Mouse (Mus musculus) lung, embryonic 16.5 days (tissue): ENCODE measurements around the gene Slit3. TPM values are rescaled to one million over a fixed set of nuclear protein-coding genes. Genes with fewer than 3 reads are reported as not detected.
A peak's percentile ranks its signal among the peaks of the same experiment; 100 is the strongest.

ENCODE experiments used
- ATAC-seq: fragments of 200-750 bp; cut with Nextera tagmentation; 2 replicates; pipeline ENCODE4 v1.8.0; 2017; ENCODE audit warnings: low read depth, mild to moderate bottlenecking, moderate library complexity
- H3K27ac ChIP-seq: fragments of 300-500 bp; sonication (generic); 2 replicates; pipeline ENCODE4 v1.5.1; 2014; ENCODE audit warnings: mild to moderate bottlenecking, control low read depth, low read length
- H3K27me3 ChIP-seq: fragments of 300-500 bp; sonication (generic); 2 replicates; pipeline ENCODE4 v1.6.1; 2014; ENCODE audit warnings: low read depth, low read length, mixed read lengths; ENCODE audit not compliant: control insufficient read depth, insufficient read depth
- H3K36me3 ChIP-seq: fragments of 300-500 bp; sonication (generic); 2 replicates; pipeline ENCODE4 v1.6.1; 2014; ENCODE audit warnings: low read length; ENCODE audit not compliant: control insufficient read depth, insufficient read depth
- H3K4me1 ChIP-seq: fragments of 300-500 bp; sonication (generic); replicated peaks from 2 replicates; pipeline ENCODE4 v1.6.1; 2014; ENCODE audit warnings: low read length, mixed read lengths; ENCODE audit not compliant: control insufficient read depth, insufficient read depth
- H3K4me2 ChIP-seq: fragments of 300-500 bp; sonication (generic); 2 replicates; pipeline ENCODE4 v1.6.1; 2014; ENCODE audit warnings: low read depth, low read length, control low read depth
- H3K4me3 ChIP-seq: fragments of 300-500 bp; sonication (generic); 2 replicates; pipeline ENCODE4 v1.5.1; 2014; ENCODE audit warnings: mild to moderate bottlenecking, low read length, control low read depth
- H3K9ac ChIP-seq: fragments of 300-500 bp; sonication (generic); 2 replicates; pipeline ENCODE4 v1.6.1; 2014; ENCODE audit warnings: low read length, control low read depth
- H3K9me3 ChIP-seq: fragments of 300-500 bp; sonication (generic); 2 replicates; pipeline ENCODE4 v1.6.1; 2016; ENCODE audit warnings: low read length; ENCODE audit not compliant: control insufficient read depth
- WGBS: fragments of 180-500 bp; shearing (Covaris S2); extraction: QIAGEN DNeasy Blood & Tissue Kit; methylation state at CpG from one replicate; pipeline ENCODE4 v1.1.7; 2014; 5-methylcytosine and 5-hydroxymethylcytosine counted together
- polyA plus RNA-seq: library from polyadenylated mRNA; unstranded; fragments of >200 nt; fragmentation: Nextera tagmentation; extraction: Ambion mirVana; gene quantifications from 2 replicates; pipeline ENCODE4 v1.2.1, GENCODE M21; 2015

The Slit3 gene
- polyA plus RNA-seq, 1 experiment from 2014 or later: 9.1 TPM

GRCm38 (mm10) chr11:35583633-35584032, 462.6 kb downstream of the Slit3 start:
- no peaks in the 10 kb centered on the region; the same call in 1 of the 2 replicates for H3K4me1 ChIP-seq
- no peaks in the 10 kb centered on the region for H3K36me3 ChIP-seq
- H3K4me3 ChIP-seq: no peak overlapping the region
- H3K9ac ChIP-seq: no peak overlapping the region
- H3K4me2 ChIP-seq: no peak overlapping the region
- no peaks in the 10 kb centered on the region; the same call in 1 of the 2 replicates for H3K27me3 ChIP-seq
- ATAC-seq: no peak
- no peaks in the 10 kb centered on the region for H3K9me3 ChIP-seq
- no peak overlapping the region for H3K27ac ChIP-seq
- 90% methylated on average over 7 of the region's 7 CpGs for WGBS

DNA sequence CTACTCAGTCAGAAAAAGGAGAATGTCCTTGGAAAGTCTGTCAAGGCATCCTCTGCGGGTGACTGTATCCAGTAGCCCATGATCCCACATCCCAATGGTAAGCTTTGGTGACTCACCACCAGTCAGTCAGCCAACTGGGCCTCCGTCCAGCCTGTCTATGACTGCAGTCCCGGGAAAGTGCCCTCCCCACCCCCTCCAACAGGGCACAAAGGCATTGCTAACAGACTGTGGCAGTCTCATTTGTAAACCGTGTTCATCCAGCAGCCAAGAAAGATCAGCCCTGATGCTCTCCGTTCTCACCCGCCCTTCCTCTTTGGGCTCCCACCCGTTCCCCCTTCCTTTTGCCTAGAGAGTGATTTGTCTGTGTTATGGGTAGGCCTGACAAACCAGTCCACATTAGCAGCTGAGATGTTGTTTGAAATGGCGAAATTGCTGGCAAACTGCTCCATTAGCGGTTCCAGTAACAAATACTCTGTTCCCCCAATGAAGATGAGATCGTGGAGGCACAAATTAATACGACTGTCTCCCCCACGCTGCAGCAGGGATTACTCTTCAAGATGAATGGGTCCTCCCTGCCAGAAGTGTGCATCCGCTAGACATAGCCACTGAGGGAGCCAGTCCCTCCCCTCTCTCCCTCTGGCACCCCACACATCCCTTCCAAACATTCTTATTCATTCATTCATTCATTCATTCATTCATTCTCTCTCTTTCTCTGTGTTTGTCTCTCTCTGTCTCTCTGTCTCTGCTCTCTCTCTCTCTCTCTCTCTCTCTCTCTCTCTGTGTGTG, 466.3 kb downstream of the Slit3 start:
- 50% methylated on average over 13 of the region's 13 CpGs for WGBS
- Histone ChIP-seq H3K4me1 (no peaks in the 10 kb centered on the region; the same call in 1 of the 2 replicates), H3K27ac (no peak overlapping the region), H3K4me2 (no peak overlapping the region), H3K4me3 (no peak overlapping the region), H3K9me3 (no peaks in the 10 kb centered on the region), H3K9ac (no peak overlapping the region), H3K27me3 (no peaks in the 10 kb centered on the region; the same call in 1 of the 2 replicates), H3K36me3 (no peaks in the 10 kb centered on the region)
- peak; percentile 84 for ATAC-seq

- Histone ChIP-seq H3K9me3 (no peaks in the 10 kb centered on the region), H3K27ac (no peak overlapping the region), H3K27me3 (no peaks in the 10 kb centered on the region; the same call in 1 of the 2 replicates), H3K9ac (no peak overlapping the region), H3K4me1 (no peaks in the 10 kb centered on the region; the same call in 1 of the 2 replicates), H3K4me3 (no peak overlapping the region), H3K4me2 (no peak overlapping the region), H3K36me3 (no peaks in the 10 kb centered on the region)
- 89% methylated on average over 7 of the region's 7 CpGs for WGBS
- no peak for ATAC-seq
Measured at GRCm38 (mm10) chr11:35589892-35590291, 468.9 kb downstream of the Slit3 start.

DNA sequence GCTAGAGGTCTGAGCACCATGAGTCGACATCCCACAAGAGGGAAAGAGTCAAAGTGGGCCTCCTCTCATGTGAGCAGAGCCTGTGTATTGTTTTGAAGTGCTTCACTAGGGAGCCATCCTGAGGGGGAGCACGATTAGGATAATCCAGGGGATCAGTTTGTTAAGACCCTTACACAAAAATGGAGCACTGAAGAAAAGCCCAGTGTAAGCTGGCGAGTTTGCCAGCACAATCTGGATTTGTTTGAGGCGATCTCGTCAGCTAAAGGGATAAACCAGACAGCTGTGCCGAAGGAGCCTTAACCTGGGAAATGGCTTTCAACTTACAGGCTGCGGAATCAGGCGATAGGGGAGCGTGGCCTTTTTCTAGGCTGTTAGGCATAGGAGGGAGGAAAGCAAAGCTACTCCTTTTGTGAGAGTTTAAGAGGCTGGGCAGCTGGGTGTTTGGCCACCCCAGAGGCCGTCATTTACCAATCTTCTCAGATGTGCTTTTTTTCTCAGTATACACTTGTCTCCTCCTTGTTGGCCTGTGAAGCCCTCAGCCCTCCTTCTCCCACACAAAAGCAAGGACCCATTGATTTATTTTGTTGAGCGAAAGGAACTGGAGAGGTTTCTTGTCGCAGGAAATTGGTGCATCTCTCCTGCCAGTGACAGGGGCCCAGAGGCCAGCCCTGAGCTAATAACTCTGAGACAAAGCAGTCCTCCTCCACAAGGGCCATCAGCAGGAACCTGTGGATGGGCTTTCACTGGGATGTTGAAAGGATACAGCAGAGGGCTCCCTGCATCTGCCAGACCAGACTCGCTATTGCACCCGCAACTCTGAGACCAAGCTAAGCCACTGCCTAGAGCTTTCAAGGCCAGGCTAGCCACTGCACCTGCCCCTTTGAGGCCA, 472.4 kb downstream of the Slit3 start:
- no peak overlapping the region for H3K9ac ChIP-seq
- no peaks in the 10 kb centered on the region for H3K9me3 ChIP-seq
- H3K4me3 ChIP-seq: no peak overlapping the region
- no peak overlapping the region for H3K4me2 ChIP-seq
- WGBS: 76% methylated on average over 14 of the region's 14 CpGs
- no peak for ATAC-seq
- H3K36me3 ChIP-seq: no peaks in the 10 kb centered on the region
- no peaks in the 10 kb centered on the region for H3K4me1 ChIP-seq
- no peaks in the 10 kb centered on the region for H3K27me3 ChIP-seq
- no peak overlapping the region for H3K27ac ChIP-seq

DNA sequence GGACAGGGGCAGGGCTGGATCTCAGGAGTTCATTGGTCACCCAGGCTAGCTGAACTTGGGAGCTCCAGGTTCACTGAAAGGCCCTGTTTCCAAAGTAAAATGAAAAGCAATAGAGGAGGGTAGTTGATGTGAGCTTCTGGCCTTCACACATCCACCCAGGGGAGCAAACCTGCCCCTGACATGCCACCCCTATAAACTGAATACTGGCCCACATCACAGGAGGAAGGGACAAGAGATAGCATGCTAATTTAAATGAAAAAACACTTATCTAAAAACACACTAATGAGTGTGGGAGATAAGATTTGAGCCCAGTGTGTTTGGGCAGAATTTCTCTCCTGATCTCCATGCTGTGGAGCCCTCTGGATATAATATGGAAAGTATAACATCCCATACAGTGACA, 475.0 kb downstream of the Slit3 start:
- Histone ChIP-seq H3K4me1 (no peaks in the 10 kb centered on the region), H3K4me2 (no peak overlapping the region), H3K4me3 (no peak overlapping the region), H3K9me3 (no peaks in the 10 kb centered on the region), H3K27me3 (no peaks in the 10 kb centered on the region), H3K9ac (no peak overlapping the region), H3K36me3 (no peaks in the 10 kb centered on the region), H3K27ac (no peak overlapping the region)
- no peak for ATAC-seq

- H3K4me2 ChIP-seq: no peak overlapping the region
- H3K9me3 ChIP-seq: no peaks in the 10 kb centered on the region
- H3K27ac ChIP-seq: no peak overlapping the region
- no peak for ATAC-seq
- 87% methylated on average over 6 of the region's 6 CpGs for WGBS
- H3K9ac ChIP-seq: no peak overlapping the region
- no peaks in the 10 kb centered on the region for H3K36me3 ChIP-seq
- H3K4me1 ChIP-seq: no peaks in the 10 kb centered on the region
- no peak overlapping the region for H3K4me3 ChIP-seq
- H3K27me3 ChIP-seq: no peaks in the 10 kb centered on the region
Measured at GRCm38 (mm10) chr11:35597882-35598281, 476.9 kb downstream of the Slit3 start.

- Histone ChIP-seq H3K27me3 (no peaks in the 10 kb centered on the region), H3K4me1 (no peaks in the 10 kb centered on the region), H3K36me3 (no peaks in the 10 kb centered on the region), H3K9me3 (no peaks in the 10 kb centered on the region), H3K9ac (no peak overlapping the region), H3K27ac (no peak overlapping the region), H3K4me3 (no peak overlapping the region), H3K4me2 (no peak overlapping the region)
- no peak for ATAC-seq
- WGBS: 72% methylated on average over 7 of the region's 7 CpGs
Measured at GRCm38 (mm10) chr11:35598732-35599131, 477.7 kb downstream of the Slit3 start.

DNA sequence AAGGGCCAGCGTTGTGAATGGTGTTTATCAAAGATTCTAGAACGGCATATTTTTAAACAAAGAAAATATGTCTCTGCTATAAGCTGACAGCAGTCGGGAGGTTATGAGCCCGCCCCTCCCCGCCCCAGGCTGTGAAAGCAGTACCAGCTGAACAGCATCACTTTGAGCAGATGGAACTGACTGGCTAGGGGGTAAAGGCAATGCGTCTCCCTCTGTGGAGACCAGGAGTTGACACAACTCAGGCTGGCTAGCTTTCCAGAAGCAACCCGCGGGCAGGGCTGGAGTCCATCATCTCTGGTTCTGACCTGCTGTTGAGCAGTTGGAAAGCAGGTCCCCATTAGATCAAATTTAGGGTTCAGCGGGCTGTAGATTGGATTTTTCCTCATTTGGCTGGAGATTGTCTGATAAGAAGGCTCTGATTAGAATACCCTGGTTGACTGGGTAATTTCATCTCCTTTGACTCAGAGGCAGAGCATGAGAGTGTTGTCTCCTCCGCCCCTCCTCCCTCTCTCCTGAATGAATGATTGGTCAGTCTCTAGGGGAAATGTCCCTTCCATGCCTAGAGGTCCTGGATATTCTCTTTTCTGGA, 480.7 kb downstream of the Slit3 start:
- ATAC-seq: 0 out of 2 replicates have a peak, but pooled peaks have one; percentile 52

GRCm38 (mm10) chr11:35602586-35602985, 481.6 kb downstream of the Slit3 start:
- no peaks in the 10 kb centered on the region for H3K4me1 ChIP-seq
- WGBS: 59% methylated on average over 10 of the region's 10 CpGs
- H3K4me2 ChIP-seq: no peak overlapping the region
- no peaks in the 10 kb centered on the region for H3K36me3 ChIP-seq
- H3K9me3 ChIP-seq: no peaks in the 10 kb centered on the region
- ATAC-seq: no peak
- H3K27me3 ChIP-seq: no peaks in the 10 kb centered on the region
- no peak overlapping the region for H3K27ac ChIP-seq
- H3K9ac ChIP-seq: no peak overlapping the region
- no peak overlapping the region for H3K4me3 ChIP-seq

More for the DNA sequence above, 480.7 kb downstream of the Slit3 start:
- Histone ChIP-seq H3K4me3 (no peak overlapping the region), H3K36me3 (no peaks in the 10 kb centered on the region), H3K27me3 (no peaks in the 10 kb centered on the region), H3K27ac (no peak overlapping the region), H3K9me3 (no peaks in the 10 kb centered on the region), H3K4me2 (no peak overlapping the region), H3K9ac (no peak overlapping the region), H3K4me1 (no peaks in the 10 kb centered on the region)
- 53% methylated on average over 10 of the region's 10 CpGs for WGBS
